Mouse (Mus musculus) retina, embryonic 14.5 days (tissue): ENCODE measurements around the gene Cacna2d1.

Experiments
- DNase-seq: peaks from one replicate; pipeline ENCODE4 v3.0.0-alpha.2; 2015; ENCODE audit warnings: low spot score

The Cacna2d1 gene

DNA sequence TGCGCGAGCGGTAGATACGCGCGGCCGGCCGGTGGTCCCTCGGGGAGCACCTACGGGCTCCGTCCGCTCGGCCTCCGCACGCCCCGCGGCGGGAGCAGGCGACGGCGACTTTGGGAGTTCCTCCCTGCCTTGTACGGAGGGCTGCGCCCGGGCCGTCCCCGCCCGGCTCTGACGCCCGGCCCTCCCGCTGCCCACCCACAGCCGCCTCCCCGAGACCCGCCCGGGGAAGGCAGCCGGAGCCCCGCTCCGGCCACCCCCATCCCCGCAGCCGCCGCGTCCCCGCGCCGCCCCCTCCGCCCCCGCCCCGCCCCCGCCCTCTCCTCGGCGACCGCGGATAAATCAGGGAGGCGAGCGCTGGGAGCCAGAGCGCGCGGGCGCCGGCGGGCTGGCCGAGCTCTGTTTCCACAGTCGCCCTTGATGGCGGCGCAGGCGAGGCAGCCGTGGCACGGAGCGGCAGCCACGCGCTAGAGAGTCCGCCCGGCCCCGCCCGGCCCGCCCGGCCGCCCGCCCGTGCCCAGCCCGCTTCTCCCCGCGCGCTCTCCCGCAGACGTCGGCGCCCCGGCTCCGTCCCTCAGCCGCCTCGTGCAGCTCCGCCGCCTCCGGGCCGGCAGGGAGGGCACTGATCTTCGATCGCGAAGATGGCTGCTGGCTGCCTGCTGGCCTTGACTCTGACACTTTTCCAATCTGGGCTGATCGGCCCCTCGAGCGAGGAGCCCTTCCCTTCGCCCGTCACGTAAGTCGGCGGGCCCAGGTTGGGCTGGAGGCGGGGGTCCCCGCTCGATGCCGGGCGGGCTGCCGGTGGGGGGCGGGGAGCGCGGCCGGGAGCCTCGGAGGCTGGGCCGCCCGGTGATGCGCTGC is at the start of gene Cacna2d1:
Gene Cacna2d1, plus strand, starts transcription at position 316 of the 858 bp plus-strand sequence.
- DNase-seq = peak; percentile 72

DNA sequence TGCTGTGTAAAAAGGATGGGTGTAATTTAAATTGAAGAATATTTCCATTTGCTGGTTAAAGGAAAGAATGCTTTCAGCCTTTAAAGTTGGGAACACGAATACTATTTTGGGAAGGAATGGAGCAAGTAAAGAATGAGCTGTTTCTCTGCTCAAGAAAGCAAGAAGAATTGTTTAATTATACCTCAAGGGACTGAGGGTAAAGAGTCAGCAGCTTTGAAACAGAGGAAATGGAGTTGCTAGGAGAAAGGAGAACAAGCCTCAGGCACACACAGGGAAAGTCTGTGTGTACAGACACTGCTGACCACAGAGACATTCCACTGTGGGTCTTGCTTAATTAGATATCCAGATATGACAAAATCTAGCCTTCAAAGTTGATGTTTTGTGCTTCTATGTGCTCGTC is 39.4 kb upstream of the Cacna2d1 start:
- no peak for DNase-seq

DNA sequence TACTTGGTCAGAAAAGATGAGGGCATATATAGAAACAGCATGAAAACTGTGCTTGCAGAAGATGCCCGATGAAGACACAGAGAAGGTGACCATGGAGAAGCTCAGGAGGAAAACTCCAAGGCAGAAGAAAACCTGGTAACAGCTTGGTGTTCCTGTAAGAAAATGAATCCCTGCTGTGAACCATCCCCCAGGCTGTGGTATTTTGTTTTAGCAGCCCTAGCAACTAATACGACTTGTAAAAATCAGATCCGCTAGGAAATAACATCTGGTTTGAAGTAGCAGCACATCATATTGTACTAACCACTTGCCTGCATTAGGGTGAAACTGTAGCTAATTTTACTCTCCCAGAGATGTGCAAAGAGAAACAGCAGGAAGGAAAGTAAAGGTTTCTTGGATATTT is 37.8 kb upstream of the Cacna2d1 start:
- DNase-seq = no peak

DNA sequence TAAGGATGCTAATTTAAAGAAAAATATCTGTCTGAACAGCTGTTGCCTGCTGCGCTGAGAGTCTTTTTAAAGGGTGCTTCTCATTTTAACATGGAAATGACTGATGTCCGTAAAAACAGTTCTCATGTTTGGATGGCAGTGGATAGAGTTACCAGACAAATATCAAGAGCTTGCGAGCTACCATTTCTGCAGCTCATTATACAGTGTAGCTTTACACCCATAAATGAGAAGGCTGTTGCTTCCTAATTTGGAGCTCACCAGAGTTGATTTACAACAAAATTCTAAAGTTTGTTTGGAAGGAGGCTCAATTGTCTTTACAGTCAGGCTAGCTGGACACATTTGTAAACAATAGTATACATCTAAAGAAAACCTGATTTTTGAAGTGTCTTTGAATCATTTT is 28.0 kb upstream of the Cacna2d1 start:
- no peak for DNase-seq

DNA sequence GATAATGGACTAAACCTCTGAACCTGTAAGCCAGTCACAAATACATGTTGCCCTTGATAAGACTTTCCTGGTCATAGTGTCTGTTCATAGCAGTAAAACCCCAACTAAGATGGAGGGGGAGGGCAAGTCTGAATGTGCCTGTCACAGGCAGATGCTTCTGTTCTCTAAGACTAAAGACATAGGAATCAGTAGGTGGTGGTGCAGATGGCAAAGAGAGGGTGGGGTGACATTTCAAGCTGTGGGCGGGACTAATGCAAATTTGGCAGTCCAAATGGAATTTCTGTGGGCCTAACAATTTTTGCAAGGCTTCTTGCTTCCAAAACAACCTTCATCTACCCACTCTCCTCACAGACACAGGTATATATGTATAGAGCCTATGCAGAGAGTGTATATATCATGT is 19.6 kb upstream of the Cacna2d1 start:
- DNase-seq = no peak

DNA sequence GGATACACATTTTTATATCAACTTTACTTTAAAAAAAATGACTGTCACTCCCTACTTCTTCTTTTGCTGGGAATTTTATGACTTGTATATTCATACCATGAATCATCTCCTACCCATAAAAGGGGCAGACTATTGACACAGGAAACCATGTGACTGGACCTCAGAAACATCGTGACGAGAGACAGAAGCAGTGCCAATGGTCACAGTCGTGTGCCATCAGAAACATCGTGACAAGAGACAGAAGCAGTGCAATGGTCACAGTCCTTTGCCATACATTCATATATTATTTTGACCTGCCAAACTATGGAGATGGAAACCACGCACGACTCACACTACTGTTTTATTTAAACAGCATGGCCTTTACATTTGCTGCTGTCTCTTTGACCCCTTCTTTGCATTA is 6.0 kb upstream of the Cacna2d1 start:
- no peak for DNase-seq

DNA sequence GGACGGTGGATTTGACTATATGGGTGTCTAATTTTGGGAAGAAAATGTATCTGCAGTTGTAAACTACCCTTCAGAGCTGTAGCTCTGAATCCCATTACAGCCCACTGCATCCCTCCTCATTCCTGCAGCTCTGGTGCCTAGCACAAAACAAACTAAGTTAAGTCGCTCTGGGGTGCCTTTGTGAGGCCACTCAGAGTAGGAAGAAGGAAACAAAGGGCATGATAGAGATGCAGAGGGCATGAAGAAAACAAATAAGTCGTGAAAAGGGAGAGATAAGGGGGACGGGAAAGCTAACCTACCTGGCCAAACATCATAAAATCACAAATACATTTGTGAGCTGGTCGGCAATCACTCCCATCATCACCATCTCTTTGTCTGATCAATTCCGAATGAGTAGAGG is 1.5 kb upstream of the Cacna2d1 start:
- peak; percentile 40 for DNase-seq

DNA sequence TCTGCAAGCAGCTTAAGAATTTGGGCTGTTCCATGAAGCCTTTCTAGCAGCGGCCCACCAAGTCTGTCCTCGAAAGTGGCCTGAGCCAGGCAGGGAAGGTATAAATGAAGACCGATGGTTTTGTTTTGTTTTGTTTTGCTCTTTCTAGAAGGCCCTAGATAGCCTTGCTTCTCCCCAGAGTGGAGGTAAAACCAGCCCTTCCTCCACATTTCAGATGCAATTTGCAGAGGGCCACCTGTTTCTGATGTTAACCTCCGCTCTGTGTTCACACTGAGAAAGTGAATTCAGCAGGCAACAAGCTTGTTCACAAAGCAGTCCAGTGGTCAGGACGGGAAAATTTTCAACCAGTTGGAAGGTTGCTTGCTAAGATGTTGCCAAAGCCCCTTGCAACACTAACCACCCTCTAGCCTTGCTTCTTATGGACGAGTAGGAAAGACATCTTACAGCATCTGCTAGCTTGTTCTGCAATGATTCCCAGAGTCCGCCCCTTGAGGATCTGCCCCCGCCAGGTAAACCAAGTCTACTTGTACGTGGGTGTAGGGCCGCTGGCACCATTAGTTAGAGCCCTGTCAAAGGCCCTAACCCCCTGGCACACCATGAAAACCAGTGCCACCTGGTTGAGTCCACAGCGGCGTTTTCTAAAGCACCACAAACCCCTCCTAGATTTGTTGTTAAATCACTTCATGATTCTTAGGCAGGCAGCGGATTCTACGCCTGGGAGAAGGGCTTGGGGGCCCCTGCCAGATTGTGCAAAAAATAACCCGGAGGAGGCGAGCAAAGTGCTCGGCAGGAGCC is 713 bp upstream of the Cacna2d1 start:
- peak; percentile 71 for DNase-seq

DNA sequence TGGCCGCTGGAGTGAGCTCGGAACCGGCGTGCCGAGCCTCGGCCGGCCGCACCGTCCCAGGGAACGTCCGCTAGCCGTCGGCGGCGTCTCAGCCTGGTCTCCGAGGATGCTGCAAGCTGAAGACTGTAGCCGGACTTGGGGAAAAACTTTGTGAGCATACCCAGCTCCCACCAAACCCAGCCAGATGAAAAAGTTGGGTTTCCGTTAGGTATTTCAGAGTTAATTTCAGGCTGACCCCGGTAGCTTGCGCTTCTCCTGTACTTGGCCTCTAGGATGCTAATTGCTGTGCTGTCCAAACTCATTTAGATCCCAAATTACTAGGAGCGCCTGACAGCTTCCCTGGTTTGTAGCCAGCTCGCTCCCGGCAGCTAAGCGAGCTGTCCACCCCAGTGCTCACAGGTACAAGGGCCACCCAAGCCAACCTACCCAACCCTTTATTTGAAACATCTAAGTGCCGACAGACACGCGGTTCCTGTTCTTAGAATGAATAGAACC is 790 bp downstream of the Cacna2d1 start:
- peak; percentile 75 for DNase-seq

DNA sequence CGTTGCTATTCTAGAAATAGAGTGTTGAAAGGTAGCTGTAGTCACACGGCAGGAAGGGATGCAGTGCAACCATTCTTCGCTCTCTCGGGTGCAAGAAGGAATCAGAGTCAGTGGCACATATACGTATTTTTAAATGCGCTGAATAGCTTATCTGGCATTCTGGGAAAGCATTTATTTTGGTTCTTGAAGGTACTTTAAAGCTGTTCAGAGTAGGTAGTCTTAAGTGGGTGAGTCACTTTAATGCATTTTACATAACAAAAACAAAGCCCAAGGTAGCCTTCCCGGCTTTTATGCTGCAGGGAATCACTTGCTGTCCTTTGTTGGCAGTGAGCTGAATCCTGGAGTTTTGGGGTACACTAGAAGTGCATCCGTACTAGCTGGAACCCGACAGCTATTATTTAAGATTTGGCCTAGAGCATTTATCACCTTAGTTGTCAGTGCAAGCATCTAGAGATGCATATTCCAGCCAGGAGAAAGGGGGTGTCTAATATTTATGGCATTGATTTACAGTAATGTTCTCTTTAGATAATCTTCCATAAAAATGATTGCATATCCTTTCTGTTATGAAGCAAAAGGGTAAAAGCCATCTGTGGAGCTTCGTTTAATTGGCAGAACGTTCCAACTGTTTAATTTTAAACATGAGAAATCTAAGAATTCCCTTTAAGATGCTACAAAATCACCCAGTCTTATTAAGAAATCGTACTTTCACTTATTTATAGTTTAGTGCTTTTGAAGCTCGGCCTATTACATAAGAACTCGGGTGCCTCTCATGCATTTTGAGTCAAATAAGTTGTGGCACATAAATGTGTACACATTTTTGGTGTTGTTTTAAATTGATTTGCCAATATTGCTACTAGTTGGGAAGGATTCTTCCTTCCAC is 1.6 kb downstream of the Cacna2d1 start:
- DNase-seq = peak; percentile 37

DNA sequence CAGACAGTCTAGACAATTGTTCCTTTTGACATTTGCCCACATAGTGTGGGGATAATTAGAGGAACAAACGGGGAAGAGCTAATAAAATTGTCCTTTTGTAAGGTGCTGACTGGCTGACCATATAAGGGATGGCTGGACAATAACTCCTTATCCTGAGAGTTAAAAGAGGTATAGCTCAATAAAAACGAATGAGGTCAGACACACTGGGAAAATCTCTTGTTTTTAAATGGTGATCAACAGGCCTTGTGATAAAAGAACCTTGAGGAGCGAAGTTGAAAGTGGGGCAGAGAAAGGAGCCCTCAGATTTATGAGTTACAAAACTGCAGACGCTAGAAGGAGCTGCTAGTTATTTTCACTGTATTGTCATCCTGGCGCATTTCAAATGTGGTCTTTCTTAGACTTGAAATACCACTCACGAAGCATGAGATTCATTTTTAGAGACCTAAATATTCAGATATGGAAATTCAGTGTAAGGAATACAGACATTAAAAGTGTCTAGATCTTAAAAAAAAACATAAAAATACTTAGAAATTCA is 6.8 kb downstream of the Cacna2d1 start:
- peak; percentile 15 for DNase-seq

DNA sequence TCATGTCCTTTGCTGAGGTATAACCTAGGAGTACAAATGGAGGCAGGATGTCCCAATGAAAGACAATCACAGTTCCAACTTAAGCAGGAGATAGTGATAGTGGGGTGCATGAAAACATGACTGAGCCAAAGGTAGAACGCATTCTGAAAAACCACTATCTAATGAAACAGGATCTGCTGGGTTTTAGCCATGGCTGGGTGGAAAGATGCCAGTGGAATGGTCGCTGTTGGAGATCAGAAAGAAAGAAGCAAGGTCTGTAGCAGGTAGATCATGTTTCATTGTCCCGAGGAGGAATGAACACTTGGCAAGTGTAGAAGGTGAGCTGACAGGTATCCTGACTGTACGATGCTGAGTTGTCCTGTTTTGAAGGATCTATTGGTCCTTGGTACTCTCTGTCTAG is 7.6 kb downstream of the Cacna2d1 start:
- DNase-seq = no peak

DNA sequence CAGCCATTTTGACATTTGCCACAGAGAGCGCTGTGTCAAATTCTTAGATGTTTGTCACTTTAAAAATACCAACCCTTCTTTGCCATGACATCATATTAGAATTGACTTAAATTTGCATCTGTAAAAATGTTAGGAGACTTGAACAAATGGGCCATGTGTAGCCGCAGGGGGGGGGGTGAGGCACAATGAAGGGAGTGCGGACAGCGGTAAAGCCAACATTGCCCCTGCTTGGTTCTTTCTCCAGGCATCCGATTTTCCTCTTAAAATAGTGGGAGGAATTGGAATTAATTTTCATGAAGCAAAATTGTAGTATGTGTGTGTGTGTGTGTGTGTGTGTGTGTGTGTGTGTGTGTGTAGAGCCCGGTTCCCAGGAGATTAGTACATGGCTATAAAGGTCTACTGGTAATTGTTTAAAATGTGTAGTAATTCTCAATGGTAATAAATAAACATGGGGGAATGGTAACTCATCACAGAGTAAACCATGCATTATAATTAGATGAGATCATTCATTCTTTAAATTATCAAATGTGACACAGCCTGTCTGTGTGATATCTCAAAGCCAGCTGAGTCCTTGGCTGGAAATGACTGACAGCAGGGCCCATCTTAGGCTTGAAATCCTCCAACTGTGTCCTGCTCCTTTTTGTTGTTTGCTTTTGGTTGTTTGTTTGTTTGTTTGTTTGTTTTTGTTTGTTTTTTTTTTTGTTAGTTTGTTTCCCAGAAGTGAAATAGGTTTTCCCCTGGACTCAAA is 14.0 kb downstream of the Cacna2d1 start:
- DNase-seq = peak; percentile 45

DNA sequence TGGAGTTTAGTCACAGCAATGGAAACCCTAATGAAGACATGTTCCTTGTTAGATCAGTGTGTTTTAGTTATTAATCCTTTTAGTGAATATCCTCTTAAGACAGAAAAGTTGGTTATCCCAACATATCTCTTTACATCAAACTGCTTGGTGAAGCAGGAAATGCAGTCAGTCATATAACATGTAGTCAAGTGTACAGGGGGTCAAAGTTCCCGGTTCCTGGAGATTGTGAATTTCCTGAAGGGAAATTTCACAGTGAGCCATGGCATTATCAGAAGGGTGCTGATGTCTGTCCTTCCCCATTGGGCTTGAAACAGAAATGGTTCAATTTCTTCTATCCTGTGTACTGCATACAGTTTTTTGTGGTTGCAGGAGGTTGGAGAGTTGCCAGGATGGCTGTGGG is 25.3 kb downstream of the Cacna2d1 start:
- no peak for DNase-seq

DNA sequence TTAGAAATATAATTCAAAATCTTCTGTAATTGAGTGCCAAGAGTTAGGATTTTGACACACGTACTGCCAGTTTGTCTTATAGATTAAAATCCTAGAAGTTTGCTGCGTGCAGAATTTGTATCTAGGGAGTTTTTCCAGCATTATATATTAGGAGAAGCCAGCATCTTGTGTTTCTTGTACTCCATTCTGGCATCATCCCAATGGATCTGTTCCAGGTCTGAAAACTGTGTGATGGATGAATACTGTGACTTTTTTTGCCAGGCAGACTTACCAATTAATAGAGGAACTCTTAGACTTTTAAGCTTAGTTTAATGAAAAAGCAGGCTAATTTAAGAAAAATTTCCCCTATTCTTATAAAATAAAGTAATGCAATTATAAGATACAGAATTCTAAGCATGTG is 27.4 kb downstream of the Cacna2d1 start:
- no peak for DNase-seq

DNA sequence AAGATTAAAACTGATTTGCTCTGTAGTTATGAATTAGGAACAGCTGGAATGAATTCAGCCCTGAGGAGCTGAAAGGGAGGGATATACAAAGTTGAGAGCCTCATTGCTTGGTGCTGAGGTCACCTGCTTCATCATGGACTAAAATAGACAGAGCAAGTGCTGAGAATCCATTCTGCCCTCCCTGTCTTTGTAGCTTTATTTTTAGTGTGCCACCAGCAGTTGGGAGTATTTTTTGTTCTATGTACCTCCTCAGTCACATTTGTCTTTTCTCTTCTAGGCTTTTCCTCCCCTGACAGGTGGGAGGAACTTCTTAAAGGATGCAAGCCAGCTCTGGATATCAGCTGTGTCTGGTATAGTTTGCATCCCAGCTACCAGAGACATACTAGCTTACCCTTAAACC is 32.4 kb downstream of the Cacna2d1 start:
- no peak for DNase-seq

DNA sequence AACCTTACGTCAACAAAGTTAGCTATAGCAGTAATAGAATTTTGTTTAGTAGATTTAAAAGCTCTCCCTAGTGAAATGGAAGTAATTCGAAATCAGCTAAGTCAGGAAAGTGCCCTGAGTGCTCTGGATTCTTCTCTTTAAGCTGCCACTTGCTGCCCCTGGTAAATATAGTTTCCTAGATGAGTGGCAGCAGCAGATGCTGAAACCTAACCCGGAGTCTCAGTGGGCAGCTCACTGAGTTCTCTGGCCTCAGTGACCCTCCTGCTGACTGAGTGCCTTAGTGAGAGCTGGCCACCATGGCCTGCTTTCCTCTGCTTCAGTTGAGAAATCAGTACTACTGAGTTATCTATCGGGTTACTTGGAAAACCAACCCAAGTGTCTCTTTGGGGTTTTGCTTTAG is 37.3 kb downstream of the Cacna2d1 start:
- no peak for DNase-seq

DNA sequence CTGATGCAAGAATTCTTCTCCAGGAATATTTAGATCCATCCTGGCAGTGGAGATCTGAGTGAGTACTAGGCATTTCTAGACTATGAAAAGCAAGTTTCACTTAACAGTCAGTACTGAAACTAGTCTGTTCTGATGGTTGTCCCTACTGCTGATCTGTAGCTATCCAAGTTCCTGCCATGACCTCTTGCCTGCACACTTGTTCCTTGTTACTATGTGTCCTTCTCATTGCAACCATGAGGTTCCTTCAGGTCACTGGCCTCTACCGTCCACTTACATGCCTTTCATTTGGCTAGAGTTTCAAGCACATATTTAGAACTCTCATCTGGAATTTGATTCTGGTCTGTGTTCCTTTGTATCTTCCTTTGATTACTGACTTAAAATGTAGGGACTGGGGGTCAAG is 37.9 kb downstream of the Cacna2d1 start:
- no peak for DNase-seq

DNA sequence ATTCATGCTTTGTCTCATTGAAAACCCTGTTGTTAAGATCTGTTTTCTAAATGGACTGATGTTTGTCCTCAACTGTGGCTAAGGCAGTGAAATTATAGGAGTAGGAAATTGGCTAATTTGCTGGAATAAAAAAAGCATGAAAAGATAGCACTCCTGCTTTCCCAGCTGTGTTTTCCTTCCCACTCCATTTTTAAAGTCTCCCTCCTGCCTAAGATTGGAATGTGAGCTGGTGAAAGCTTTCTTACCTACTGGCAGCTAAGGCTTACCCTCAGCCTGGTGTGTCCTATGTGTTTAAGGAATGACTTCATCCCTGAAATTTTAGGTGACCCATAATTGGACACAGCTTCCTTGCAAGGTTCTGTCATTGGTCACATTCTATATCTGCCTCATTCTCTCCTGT is 40.2 kb downstream of the Cacna2d1 start:
- no peak for DNase-seq

DNA sequence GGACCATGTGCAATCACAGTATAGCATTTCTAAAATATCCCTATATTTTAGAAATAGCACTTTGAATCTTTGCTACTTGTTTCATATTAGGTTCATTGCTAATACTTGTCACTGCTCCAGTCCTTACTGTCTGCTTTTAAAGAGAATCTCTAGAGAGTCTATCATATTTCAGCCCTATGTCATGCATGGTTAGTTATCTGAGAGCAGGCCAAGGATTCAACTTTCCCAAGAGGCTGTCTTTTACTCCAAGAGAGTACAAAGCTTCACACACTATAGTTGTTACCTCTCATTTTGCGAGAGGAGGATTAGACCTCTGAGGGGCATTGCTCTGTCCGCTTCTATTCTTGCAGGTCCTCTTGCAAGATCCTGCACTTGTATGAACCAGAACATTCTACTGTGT is 44.7 kb downstream of the Cacna2d1 start:
- DNase-seq = no peak

DNA sequence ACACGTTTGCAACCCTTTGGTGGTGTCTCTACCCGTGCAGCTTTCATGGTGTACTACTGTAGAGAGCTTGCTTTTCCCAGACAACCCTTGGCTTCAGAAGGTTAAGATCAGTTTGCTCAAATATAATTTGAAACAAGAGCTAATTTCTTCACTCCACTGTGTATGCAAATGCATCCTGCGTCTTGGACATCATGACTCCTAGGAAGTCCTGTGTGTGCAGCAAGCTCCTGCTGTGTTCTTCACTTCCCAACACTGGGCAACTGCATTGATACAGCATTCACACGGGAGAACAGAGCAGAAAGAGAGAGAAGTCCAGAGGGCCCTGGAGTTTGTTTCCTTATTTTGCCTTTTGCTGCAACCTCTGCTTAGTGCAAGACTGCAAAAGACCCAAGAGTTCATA is 48.1 kb downstream of the Cacna2d1 start:
- no peak for DNase-seq
